Mouse (Mus musculus) left cerebral cortex, postnatal 14 days (tissue): Measurements from ENCODE around the gene Mrpl12. TPM values are rescaled to one million over a fixed set of nuclear protein-coding genes. Genes with fewer than 3 reads are reported as not detected.

Source experiments
- DNase-seq, 2 experiments: peaks; one replicate each; pipeline ENCODE4 v3.0.0; 2021 to 2022; ENCODE audit warnings: low spot score in 2 of 2, mixed read lengths in 1 of 2
- intact Hi-C: fragments of 180-260 bp; cut with DNase I; formaldehyde crosslinking; loops from one replicate; pipeline ENCODE4 v1.15.1; 2025
- long read RNA-seq, 2 experiments: library from polyadenylated mRNA; stranded (forward); transcript quantifications; one replicate each; pipeline ENCODE4 v2.0.0; 2021
- total RNA-seq, 2 experiments: library from RNA; stranded (reverse); gene quantifications; 2 replicates each; pipeline ENCODE4 v1.2.3; 2021

The Mrpl12 gene
- 10 to 100 TPM; 74.6 to 78.2 TPM for total RNA-seq
- long read RNA-seq, experiment 1, transcript Mrpl12-202 (4 exons, 768 nt): minor isoform, 7 of 85 reads
- long read RNA-seq, experiment 1, transcript Mrpl12-201 (5 exons, 1,316 nt): major isoform, 76 of 85 reads
- long read RNA-seq, experiment 1, partial matches to known transcripts: 0 of 85 reads
- long read RNA-seq, experiment 1, other reads (novel, unspliced or antisense): 2 of 85 reads
- long read RNA-seq, experiment 2, transcript Mrpl12-201 (5 exons, 1,316 nt): major isoform, 45 of 49 reads
- long read RNA-seq, experiment 2, partial matches to known transcripts: 0 of 49 reads
- long read RNA-seq, experiment 2, other reads (novel, unspliced or antisense): 1 of 49 reads

- intact Hi-C loops: no loop called here
- peak; percentile 90 for DNase-seq
Measured at GRCm38 (mm10) chr11:120484265-120484981, at the start of gene Mrpl12. Gene Mrpl12 (plus strand): TSS chr11:120484613.

- intact Hi-C loops: no loop called here
Measured at GRCm38 (mm10) chr11:120437152-120437856, 47.1 kb upstream of the Mrpl12 start, which contains the start of gene Nploc4. Gene Nploc4 (minus strand): TSS chr11:120437708.

DNA sequence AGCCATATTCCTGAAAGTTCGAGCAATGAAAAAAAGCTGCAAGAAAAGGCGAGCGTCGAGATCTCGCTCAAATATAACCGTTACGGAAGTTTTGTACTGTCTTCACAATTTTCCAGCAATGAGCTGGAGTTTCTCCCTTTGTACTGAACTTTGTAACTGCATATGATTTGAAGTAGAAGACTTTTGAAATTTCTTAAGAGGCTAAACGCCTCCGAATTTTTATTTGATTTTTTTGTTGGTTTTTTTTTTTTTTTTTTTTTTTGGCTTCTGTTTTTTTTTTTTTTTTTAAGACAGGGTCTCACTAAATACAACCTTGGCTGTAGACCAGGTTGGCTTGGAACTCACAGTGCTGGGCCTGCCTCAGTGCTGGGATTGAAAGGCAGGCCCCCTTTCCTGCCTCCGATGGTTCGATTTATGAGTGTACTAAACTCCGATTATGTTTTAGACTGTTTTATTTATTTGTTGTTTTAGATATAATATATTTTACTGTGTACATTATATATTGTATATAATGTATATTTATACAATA lies 46.5 kb upstream of the Mrpl12 start:
- intact Hi-C loops: no loop called here
- DNase-seq: no peak

More at GRCm38 (mm10) chr11:120437152-120437856, 47.1 kb upstream of the Mrpl12 start, which contains the start of gene Nploc4:
- DNase-seq: peak; percentile 67 to 87

GRCm38 (mm10) chr11:120442344-120442743 lies 42.1 kb upstream of the Mrpl12 start, which contains the start of gene Tspan10:
Gene Tspan10 (plus strand): TSS chr11:120442644.
- intact Hi-C loops: no loop called here
- DNase-seq: no peak

DNA sequence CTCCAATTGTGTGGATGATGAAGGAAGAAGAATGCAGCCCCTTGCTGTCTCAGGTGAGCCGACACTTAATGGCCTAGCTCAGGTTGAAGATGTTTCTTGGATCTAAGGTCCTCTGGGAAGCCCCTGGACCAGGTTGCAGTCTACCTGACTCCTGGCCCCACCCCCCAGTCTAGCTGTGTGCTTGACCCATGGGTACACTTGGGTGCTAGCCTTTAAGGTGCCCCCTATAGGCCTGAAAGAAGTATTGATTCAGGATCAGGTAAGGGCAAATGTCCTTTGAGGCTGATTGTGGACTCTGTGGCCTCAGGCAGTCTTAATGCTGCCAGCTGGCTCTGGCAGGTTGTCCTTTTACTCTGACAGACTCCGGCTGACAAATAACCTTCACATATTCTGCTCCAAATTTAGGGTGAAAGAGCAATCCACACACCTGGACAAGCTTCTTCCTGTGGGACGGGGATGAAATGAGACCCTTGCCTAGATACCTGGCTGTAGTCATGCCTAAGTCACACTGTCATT lies 41.6 kb upstream of the Mrpl12 start:
- intact Hi-C loops: no loop called here
- DNase-seq: no peak

DNA sequence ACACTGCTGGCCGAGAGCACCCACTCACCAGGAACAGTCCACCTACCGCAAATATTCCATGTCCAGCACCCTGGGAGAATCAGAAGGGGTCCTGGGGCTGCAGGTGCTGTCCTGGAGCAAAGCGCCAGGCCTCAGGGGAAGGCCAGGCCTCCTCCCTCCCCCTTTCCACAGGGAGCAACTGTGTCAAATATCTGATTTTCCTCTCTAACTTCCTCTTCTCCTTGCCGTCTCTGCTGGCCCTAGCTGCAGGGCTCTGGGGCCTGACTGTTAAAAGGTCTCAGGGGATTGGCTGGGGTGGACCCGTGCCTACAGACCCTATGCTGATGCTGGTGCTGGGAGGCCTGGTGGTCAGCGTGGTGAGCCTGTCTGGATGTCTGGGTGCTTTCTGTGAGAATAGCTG lies 40.3 kb upstream of the Mrpl12 start:
- intact Hi-C loops: no loop called here
- DNase-seq: no peak

DNA sequence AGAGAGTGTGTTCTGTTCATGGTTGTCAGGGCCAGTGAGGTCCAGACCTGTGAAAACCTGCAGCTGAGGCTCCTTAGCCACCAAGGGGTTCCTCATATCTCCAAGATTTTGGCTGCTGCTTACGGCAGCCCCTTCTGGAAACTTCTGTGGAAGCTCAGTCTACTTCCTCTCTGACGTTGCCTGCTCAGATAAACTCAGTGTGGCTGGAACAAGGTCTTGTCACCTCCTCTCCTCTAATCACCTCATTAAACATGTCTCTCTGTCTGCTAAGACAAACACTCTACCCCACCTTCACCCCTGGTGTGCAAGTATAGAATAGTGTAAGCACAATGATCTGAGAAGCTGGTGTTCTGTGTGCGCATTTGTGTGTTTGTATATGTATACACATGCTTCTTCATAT lies 38.9 kb upstream of the Mrpl12 start:
- no peak for DNase-seq
- intact Hi-C loops: no loop called here

- intact Hi-C loops: no loop called here
- DNase-seq: no peak
Measured at GRCm38 (mm10) chr11:120447179-120447578, 37.2 kb upstream of the Mrpl12 start.

- no peak for DNase-seq
- intact Hi-C loops: no loop called here
Measured at GRCm38 (mm10) chr11:120452246-120452645, 32.2 kb upstream of the Mrpl12 start.

DNA sequence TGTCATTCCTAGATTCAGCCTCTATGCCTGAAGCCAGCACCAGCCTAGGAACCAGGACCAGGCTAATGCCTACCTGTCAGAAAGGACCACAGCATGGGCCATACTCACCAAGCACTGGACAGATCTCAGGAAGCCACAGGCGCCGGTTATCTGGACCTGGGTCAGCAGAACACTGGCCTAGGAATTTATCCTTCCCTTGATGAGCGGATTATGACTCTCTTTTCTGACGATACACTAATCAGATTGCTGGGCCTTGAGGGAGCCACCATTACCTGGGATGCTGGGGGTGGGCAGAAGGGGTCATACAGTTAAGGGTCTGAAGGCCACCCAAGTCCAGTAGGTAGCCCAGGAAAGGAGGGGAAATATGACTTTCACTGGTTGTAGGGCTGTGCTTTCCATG lies 31.1 kb upstream of the Mrpl12 start, which contains the start of gene Pde6g:
Gene Pde6g (minus strand): TSS at position 195 of the 400 bp plus-strand sequence.
- intact Hi-C loops: no loop called here
- no peak for DNase-seq

DNA sequence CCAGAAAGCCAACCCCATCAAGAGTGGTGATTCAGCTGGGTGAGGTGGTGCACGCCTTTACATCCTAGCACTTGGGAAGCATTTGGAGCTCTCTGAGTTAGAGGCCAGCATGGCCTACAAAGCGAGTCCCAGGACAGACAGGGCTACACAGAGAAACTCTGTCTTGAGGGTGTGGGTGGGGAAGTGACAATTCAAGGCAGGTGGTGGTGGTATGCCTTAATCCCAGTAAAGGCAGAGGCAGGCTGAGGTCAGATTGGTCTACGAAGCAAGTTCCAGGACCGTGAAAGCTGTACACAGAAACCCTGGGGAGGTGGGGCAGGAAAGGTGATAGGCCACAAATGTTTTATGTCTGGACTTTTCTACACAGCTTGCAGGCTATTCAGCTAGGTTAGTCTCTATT lies 29.4 kb upstream of the Mrpl12 start:
- intact Hi-C loops: no loop called here
- DNase-seq: no peak

GRCm38 (mm10) chr11:120455413-120455812 lies 29.0 kb upstream of the Mrpl12 start:
- intact Hi-C loops: no loop called here
- DNase-seq: no peak

GRCm38 (mm10) chr11:120457370-120457769 lies 27.0 kb upstream of the Mrpl12 start:
- DNase-seq: no peak
- intact Hi-C loops: no loop called here

- intact Hi-C loops: no loop called here
- DNase-seq: peak; percentile 69 to 76
Measured at GRCm38 (mm10) chr11:120457772-120458751, 26.4 kb upstream of the Mrpl12 start, which contains the start of the genes Oxld1 and Ccdc137. Gene Oxld1 (minus strand): TSS chr11:120458068. Gene Ccdc137 (plus strand): TSS chr11:120458115.

- intact Hi-C loops: no loop called here
- DNase-seq: no peak
Measured at GRCm38 (mm10) chr11:120458847-120459597, 25.4 kb upstream of the Mrpl12 start.

DNA sequence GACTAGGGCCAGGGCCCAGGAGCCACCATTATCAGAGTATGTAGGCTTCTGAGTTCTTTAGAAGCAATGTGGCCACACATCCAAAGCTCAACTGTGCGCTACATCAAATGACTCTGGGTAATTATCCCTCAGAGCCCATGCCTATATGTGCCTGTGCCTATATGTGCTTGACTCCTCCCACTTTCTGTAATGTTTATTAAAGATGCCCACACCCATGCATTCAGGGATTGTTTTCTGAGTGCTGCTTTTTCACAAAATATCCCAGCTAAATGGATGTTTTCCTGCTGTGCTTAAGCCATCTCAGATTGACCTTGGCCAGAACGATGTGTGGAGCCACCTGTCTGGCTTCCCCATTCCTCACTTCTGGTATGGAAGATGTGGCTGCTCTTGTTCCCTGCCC lies 20.9 kb upstream of the Mrpl12 start:
- intact Hi-C loops: no loop called here
- DNase-seq: no peak

GRCm38 (mm10) chr11:120464365-120464764 lies 20.0 kb upstream of the Mrpl12 start:
- DNase-seq: no peak
- intact Hi-C loops: no loop called here

GRCm38 (mm10) chr11:120465521-120465920 lies 18.9 kb upstream of the Mrpl12 start:
- intact Hi-C loops: no loop called here
- DNase-seq: no peak
